Mouse (Mus musculus) cerebellum, adult 2 months (tissue): Measurements from ENCODE around the gene Hist1h3d.

Source experiments
- CTCF ChIP-seq: fragments of 200-500 bp; IDR thresholded peaks from 2 replicates; pipeline ENCODE4 v1.5.1; 2011; ENCODE audit warnings: low read depth, mild to moderate bottlenecking, control low read depth, low read length, moderate library complexity, borderline replicate concordance; ENCODE audit not compliant: insufficient read depth
- POLR2A ChIP-seq: fragments of 200-500 bp; IDR thresholded peaks from 2 replicates; pipeline ENCODE4 v1.6.1; 2011; ENCODE audit warnings: low read length, control low read depth, borderline replicate concordance; ENCODE audit not compliant: insufficient read depth

GRCm38 (mm10) chr13:23536076-23536822, 39.3 kb upstream of the Hist1h3d start:
- TF ChIP-seq CTCF: no peak
- TF ChIP-seq POLR2A: no peak
